Mouse (Mus musculus) brain, embryonic 14.5 days (tissue): ENCODE measurements around the gene Klri2.

ENCODE experiments used
- CTCF ChIP-seq: fragments of 200-500 bp; IDR thresholded peaks from 2 replicates; pipeline ENCODE4 v1.5.1; 2012; ENCODE audit warnings: inconsistent platforms, mild to moderate bottlenecking, moderate library complexity, borderline replicate concordance; ENCODE audit not compliant: insufficient read depth, insufficient read length; ENCODE audit errors: extremely low read depth
- POLR2A ChIP-seq: fragments of 200-500 bp; IDR thresholded peaks from 2 replicates; pipeline ENCODE4 v1.6.1; 2012; ENCODE audit warnings: mild to moderate bottlenecking, inconsistent platforms, borderline replicate concordance; ENCODE audit not compliant: poor library complexity, insufficient read depth, insufficient read length, severe bottlenecking; ENCODE audit errors: extremely low read depth

- TF ChIP-seq CTCF (no peak), POLR2A (no peak)
These were observed 7.4 kb upstream of the Klri2 start for GRCm38 (mm10) chr6:129747654-129748032.
